In the genomic region with DNA sequence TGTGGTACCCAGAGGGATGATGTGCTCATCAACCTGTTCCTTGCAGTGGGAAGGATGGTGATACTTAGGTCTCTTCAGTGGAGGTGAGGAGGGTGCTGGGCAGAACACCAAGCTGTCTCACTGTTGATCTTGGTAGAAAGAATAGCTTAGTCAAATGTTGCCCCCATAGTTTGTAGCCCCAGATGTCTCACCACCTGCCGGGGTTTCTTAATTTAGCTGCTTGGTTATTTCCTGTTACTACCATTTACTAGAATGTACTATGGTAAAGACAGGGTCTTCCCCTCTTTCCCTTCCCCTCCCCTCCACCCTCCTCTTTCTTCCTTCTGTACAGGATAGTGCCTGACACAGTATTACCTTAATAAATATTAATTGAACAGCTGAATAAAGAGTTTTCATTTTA, we compare ENCODE assay signal across 21 mouse cellular contexts.
DNase-seq lines count a peak whose midpoint lies in the region; TF ChIP-seq lines count a peak whose summit lies in the region.
"Had no signal": no experiment of that assay in that cellular context is flagged by ENCODE, and none has a peak within 500 bp of the region (broad histone marks: within the 10 kb centered on the region; RNA-seq: fewer than 3 reads in every experiment).

No protein-coding gene starts in this region.

- H3K9me3 ChIP-seq in CH12.LX (replicated peaks; ENCODE audit: low read length): peaks cover 4% of the 10 kb centered on the region
- H3K9me3 ChIP-seq: embryonic facial prominence, embryonic 13.5 days; embryonic facial prominence, embryonic 15.5 days; forebrain, embryonic 10.5 days; forebrain, embryonic 12.5 days had no signal

- H3K36me3 ChIP-seq in CH12.LX (replicated peaks in 1 of 2; ENCODE audit: control insufficient read depth in 1 of 2, insufficient read depth in 1 of 2, low read length in 1 of 2): no peaks in the 10 kb centered on the region
- H3K36me3 ChIP-seq: embryonic facial prominence, embryonic 13.5 days; embryonic facial prominence, embryonic 15.5 days; forebrain, embryonic 10.5 days; forebrain, embryonic 12.5 days had no signal

- H3K4me2 ChIP-seq in CH12.LX (ENCODE audit: insufficient read depth, low read depth, poor library complexity, severe bottlenecking): 0 out of 2 replicates have a peak overlapping the region, but pooled peaks have one; percentile 4
- H3K4me2 ChIP-seq: embryonic facial prominence, embryonic 13.5 days; embryonic facial prominence, embryonic 15.5 days; forebrain, embryonic 12.5 days had no signal

- 0 out of 2 replicates have a peak overlapping the region, but pooled peaks have one; percentile 6 for H3K9ac ChIP-seq in CH12.LX (ENCODE audit: insufficient read depth, low read depth)
- H3K9ac ChIP-seq: embryonic facial prominence, embryonic 13.5 days; embryonic facial prominence, embryonic 15.5 days; forebrain, embryonic 12.5 days had no signal

- peaks cover 24 to 51% of the 10 kb centered on the region in 2 experiments for H3K4me1 ChIP-seq in CH12.LX (ENCODE audit: control insufficient read depth in 1 of 2, insufficient read depth in 2 of 2)
- H3K4me1 ChIP-seq: embryonic facial prominence, embryonic 13.5 days; embryonic facial prominence, embryonic 15.5 days; forebrain, embryonic 10.5 days; forebrain, embryonic 12.5 days had no signal

- DNase-seq in layer of hippocampus, adult 18-20 months (ENCODE audit: low spot score in 2 of 2): peak; percentile 16 to 39
- no peak for DNase-seq in layer of hippocampus, postnatal 10 days (ENCODE audit: low spot score in 2 of 2)
- DNase-seq in A20 (ENCODE audit: low read depth, low spot score) (peak; percentile 19), CH12.LX (ENCODE audit: extremely low read depth) (peak; percentile 84)
- no peak for DNase-seq in cerebellum, adult 9-10 months
- DNase-seq in heart, adult 9 months (ENCODE audit: low spot score in 2 of 2): no peak
- DNase-seq: adrenal gland, adult 2 months; adrenal gland, postnatal 10 days; adrenal gland, postnatal 25 days; B cell, adult 2 months; cerebellum, adult 11-12 months; cerebellum, adult 2 months; cerebellum, adult 9-11 months; cerebellum, postnatal 14 days; cerebellum, postnatal 36 days; embryo, embryonic 11 days had no signal

- no peaks in the 10 kb centered on the region for H3K79me2 ChIP-seq in CH12.LX (replicated peaks; ENCODE audit: control insufficient read depth, extremely low read depth, insufficient read depth, poor library complexity, severe bottlenecking)

- no peaks in the 10 kb centered on the region for H3K27me3 ChIP-seq in CH12.LX (replicated peaks)
- H3K27me3 ChIP-seq: embryonic facial prominence, embryonic 13.5 days; embryonic facial prominence, embryonic 15.5 days; forebrain, embryonic 12.5 days had no signal

- H3K27ac ChIP-seq in CH12.LX (ENCODE audit: insufficient read depth, low read depth): peak overlapping the region; percentile 79
- H3K27ac ChIP-seq: embryonic facial prominence, embryonic 13.5 days; embryonic facial prominence, embryonic 15.5 days; forebrain, embryonic 10.5 days; forebrain, embryonic 12.5 days had no signal

- H3K4me3 ChIP-seq in CH12.LX (replicated peaks in 1 of 3; ENCODE audit: low read depth in 2 of 3, low read length in 2 of 3, poor library complexity in 1 of 3): no peak overlapping the region
- H3K4me3 ChIP-seq: embryonic facial prominence, embryonic 13.5 days; embryonic facial prominence, embryonic 15.5 days; erythroblast, embryonic 14.5 days; forebrain, embryonic 10.5 days; forebrain, embryonic 12.5 days had no signal

- dilution Hi-C loops in CH12.LX (cut with MboI; ENCODE audit: extremely low pct_ligation_motif_present, extremely low pct_unique_long_range_greater_than_20kb, low sequenced_read_pairs): no loop called here

- no peak for TF ChIP-seq POLR2A in CH12.LX (IDR thresholded peaks at IDR 0.05; ENCODE audit: low read depth, low read length)

- peak; percentile 83; the same call in 1 of the 2 replicates for TF ChIP-seq EP300 in CH12.LX (IDR thresholded peaks at IDR 0.05; ENCODE audit: low read length)

- TF ChIP-seq CTCF in CH12.LX (conservative IDR thresholded peaks at IDR 0.05 in 1 of 2, IDR thresholded peaks at IDR 0.05 in 1 of 2; ENCODE audit: low read depth in 2 of 2, low read length in 2 of 2): no peak

- TF ChIP-seq RAD21 in CH12.LX (IDR thresholded peaks at IDR 0.05; ENCODE audit: low read depth, low read length): no peak; the same call in 1 of the 2 replicates

- in situ Hi-C loops in CH12.LX (cut with MboI; ENCODE audit: low pct_ligation_motif_present, low pct_unique_long_range_greater_than_20kb, low sequenced_read_pairs): no loop called here

TF ChIP-seq in CH12.LX, 34 proteins besides CTCF, POLR2A, EP300 and RAD21:
- TF ChIP-seq IRF4 (IDR thresholded peaks at IDR 0.05; ENCODE audit: low read depth, low read length) (peak; percentile 68), TCF12 (IDR thresholded peaks at IDR 0.05; ENCODE audit: low read depth, low read length) (peak; percentile 94), ETS1 (conservative IDR thresholded peaks at IDR 0.05; ENCODE audit: low read depth, low read length) (peak; percentile 78), RCOR1 (conservative IDR thresholded peaks at IDR 0.05; ENCODE audit: low read depth, low read length) (no peak), MEF2A (IDR thresholded peaks at IDR 0.05; ENCODE audit: borderline replicate concordance, low read depth, low read length) (peak; percentile 96), CHD2 (IDR thresholded peaks at IDR 0.05; ENCODE audit: low read length) (no peak), TBP (conservative IDR thresholded peaks at IDR 0.05; ENCODE audit: low read depth, low read length) (0 out of 2 replicates have a peak, but pooled peaks have one; percentile 26)

Comparison
In these comparisons a context has a peak if more than half of its experiments do, and no peak if none do; other contexts are left out.
1. DNase-seq: peak in layer of hippocampus, adult 18-20 months (2 of 2), A20 (single experiment) and CH12.LX (single experiment); none in layer of hippocampus, postnatal 10 days (0 of 2), cerebellum, adult 9-10 months (single experiment) and heart, adult 9 months (0 of 2).